Comparison of ENCODE assay signal across 8 mouse cellular contexts in genomic region chr4:117916386-117916785, GRCm38 (mm10). TPM values are rescaled to one million over a fixed set of nuclear protein-coding genes. Genes with fewer than 3 reads are reported as not detected.
DNase-seq lines count a peak whose midpoint lies in the region; ATAC-seq and TF ChIP-seq lines count a peak whose summit lies in the region.
"Had no signal": no experiment of that assay in that cellular context is flagged by ENCODE, and none has a peak within 500 bp of the region (broad histone marks: within the 10 kb centered on the region; RNA-seq: fewer than 3 reads in every experiment).

No protein-coding gene starts in this region.

- no peak overlapping the region for H3K9ac ChIP-seq in hindbrain, embryonic 14.5 days
- no peak overlapping the region for H3K9ac ChIP-seq in hindbrain, postnatal 0 days (replicated peaks; ENCODE audit: low read length)
- no peak overlapping the region for H3K9ac ChIP-seq in embryonic facial prominence, embryonic 13.5 days

- H3K4me1 ChIP-seq in hindbrain, embryonic 14.5 days (replicated peaks; ENCODE audit: control insufficient read depth, insufficient read depth, low read length): peaks cover 31% of the 10 kb centered on the region
- H3K4me1 ChIP-seq in hindbrain, postnatal 0 days (ENCODE audit: insufficient read depth, low read length): peaks cover 29% of the 10 kb centered on the region
- peaks cover 42% of the 10 kb centered on the region for H3K4me1 ChIP-seq in E14TG2a.4 (replicated peaks; ENCODE audit: low read depth, low read length)
- H3K4me1 ChIP-seq in embryonic facial prominence, embryonic 13.5 days: peaks cover 32% of the 10 kb centered on the region

- H3K27me3 ChIP-seq in hindbrain, embryonic 14.5 days (ENCODE audit: control insufficient read depth, insufficient read depth, low read length): no peaks in the 10 kb centered on the region
- H3K27me3 ChIP-seq in hindbrain, postnatal 0 days (ENCODE audit: insufficient read depth, low read length): no peaks in the 10 kb centered on the region
- peaks cover 11% of the 10 kb centered on the region; the same call in 1 of the 2 replicates for H3K27me3 ChIP-seq in E14TG2a.4 (ENCODE audit: insufficient read depth, low read length)
- peaks cover under 1% of the 10 kb centered on the region; the same call in 1 of the 2 replicates for H3K27me3 ChIP-seq in embryonic facial prominence, embryonic 13.5 days

- H3K4me2 ChIP-seq in hindbrain, embryonic 14.5 days (replicated peaks): peak overlapping the region; percentile 98
- no peak overlapping the region for H3K4me2 ChIP-seq in hindbrain, postnatal 0 days (ENCODE audit: low read depth, low read length)
- H3K4me2 ChIP-seq in embryonic facial prominence, embryonic 13.5 days: peak overlapping the region; percentile 100; the same call in 1 of the 2 replicates

- no peak for DNase-seq in hindbrain, embryonic 14.5 days (ENCODE audit: low spot score)
- no peak for DNase-seq in hindbrain, postnatal 0 days (ENCODE audit: low spot score)
- DNase-seq in thymus, postnatal 0 days (ENCODE audit: low spot score): no peak
- DNase-seq in right cerebral cortex, postnatal 25 days: no peak
- DNase-seq: gastrocnemius, postnatal 14 days had no signal

- 90% methylated on average over 5 of the region's 5 CpGs for WGBS in hindbrain, embryonic 14.5 days
- 83% methylated on average over 5 of the region's 5 CpGs for WGBS in hindbrain, postnatal 0 days
- 88% methylated on average over 5 of the region's 5 CpGs for WGBS in embryonic facial prominence, embryonic 13.5 days
- 27% methylated on average over 5 of the region's 5 CpGs for WGBS in macrophage (ENCODE audit: missing documents)

- peaks cover 33% of the 10 kb centered on the region for H3K79me2 ChIP-seq in macrophage (ENCODE audit: inconsistent target)

- peaks cover 11% of the 10 kb centered on the region for H3K36me3 ChIP-seq in hindbrain, embryonic 14.5 days (replicated peaks; ENCODE audit: control insufficient read depth, insufficient read depth)
- no peaks in the 10 kb centered on the region for H3K36me3 ChIP-seq in hindbrain, postnatal 0 days (ENCODE audit: insufficient read depth, low read length)
- H3K36me3 ChIP-seq in E14TG2a.4 (ENCODE audit: insufficient read depth, low read length) (peaks cover 15% of the 10 kb centered on the region), macrophage (ENCODE audit: inconsistent target) (peaks cover 7% of the 10 kb centered on the region; the same call in 1 of the 2 replicates)
- H3K36me3 ChIP-seq in embryonic facial prominence, embryonic 13.5 days: peaks cover 14% of the 10 kb centered on the region

- no peak overlapping the region for H3K27ac ChIP-seq in hindbrain, embryonic 14.5 days
- H3K27ac ChIP-seq in hindbrain, postnatal 0 days: no peak overlapping the region
- H3K27ac ChIP-seq in embryonic facial prominence, embryonic 13.5 days: no peak overlapping the region
- peak overlapping the region; percentile 80 for H3K27ac ChIP-seq in macrophage

- H3K9me3 ChIP-seq in hindbrain, embryonic 14.5 days (ENCODE audit: control insufficient read depth, low read length): no peaks in the 10 kb centered on the region
- no peaks in the 10 kb centered on the region for H3K9me3 ChIP-seq in hindbrain, postnatal 0 days (ENCODE audit: low read length)
- H3K9me3 ChIP-seq in E14TG2a.4 (ENCODE audit: low read length): no peaks in the 10 kb centered on the region
- H3K9me3 ChIP-seq in embryonic facial prominence, embryonic 13.5 days: no peaks in the 10 kb centered on the region

- no peak for ATAC-seq in hindbrain, embryonic 14.5 days (ENCODE audit: low FRiP score)
- ATAC-seq in hindbrain, postnatal 0 days: no peak
- no peak for ATAC-seq in embryonic facial prominence, embryonic 13.5 days (ENCODE audit: insufficient number of reproducible peaks, insufficient read depth, low FRiP score, low TSS enrichment, low read depth)

- H3K4me3 ChIP-seq in hindbrain, embryonic 14.5 days (replicated peaks; ENCODE audit: low read length): no peak overlapping the region
- no peak overlapping the region for H3K4me3 ChIP-seq in hindbrain, postnatal 0 days (ENCODE audit: low read length)
- peak overlapping the region; percentile 95; the same call in 1 of the 2 replicates for H3K4me3 ChIP-seq in E14TG2a.4 (replicated peaks; ENCODE audit: low read length)
- peak overlapping the region; percentile 66; the same call in 1 of the 2 replicates for H3K4me3 ChIP-seq in embryonic facial prominence, embryonic 13.5 days
- H3K4me3 ChIP-seq in macrophage (ENCODE audit: inconsistent target): no peak overlapping the region; the same call in 1 of the 2 replicates

- no peak for TF ChIP-seq CTCF in hindbrain, postnatal 0 days (IDR thresholded peaks at IDR 0.05; ENCODE audit: low read depth)
- TF ChIP-seq CTCF in E14TG2a.4 (conservative IDR thresholded peaks at IDR 0.05; ENCODE audit: low read length): no peak

RNA-seq across cellular contexts. Expression of gene Ipo13, which starts 1.6 kb away (rescaled TPM):
- polyA plus RNA-seq in hindbrain, embryonic 14.5 days (2014; fragmentation: Nextera tagmentation; extraction: Ambion mirVana): 55.1 and 56.5 TPM in 2 replicates
- total RNA-seq in hindbrain, postnatal 0 days (2014; rRNA removed): 51.1 and 52.5 TPM in 2 replicates
- polyA plus RNA-seq in hindbrain, postnatal 0 days (2015; fragmentation: Nextera tagmentation; extraction: Ambion mirVana): 48.7 and 50.0 TPM in 2 replicates
- 46.0 and 47.3 TPM in 2 replicates for polyA plus RNA-seq in embryonic facial prominence, embryonic 13.5 days (2015; fragmentation: Nextera tagmentation; extraction: Ambion mirVana)
- 10 to 100 TPM in 25 of 26 experiments, 1 to 10 TPM in 1; 7.2 to 73.8 (median 39.0) TPM for total RNA-seq in macrophage (2018; cell fraction: chromatin; rRNA removed)
- total RNA-seq in macrophage (2018; cell fraction: cytosol; rRNA removed): 10 to 100 TPM; 19.7 to 34.6 (median 26.9) TPM
- total RNA-seq in macrophage (2018; cell fraction: nucleus; rRNA removed): 10 to 100 TPM; 15.9 to 54.8 (median 31.7) TPM
- 17.2 to 30.4 TPM (median 28.2 TPM) in 3 replicates for polyA plus RNA-seq in macrophage (2018)
- polyA plus RNA-seq in thymus, postnatal 0 days (2015; fragmentation: Nextera tagmentation; extraction: Ambion mirVana): 22.0 and 25.4 TPM in 2 replicates

RNA-seq across cellular contexts. Expression of gene Artn, which starts 13.2 kb away (rescaled TPM):
- polyA plus RNA-seq in hindbrain, embryonic 14.5 days (2014; fragmentation: Nextera tagmentation; extraction: Ambion mirVana): 0.95 and 0.96 TPM in 2 replicates
- 0.65 and 1.0 TPM in 2 replicates for total RNA-seq in hindbrain, postnatal 0 days (2014; rRNA removed)
- 0.48 and 0.59 TPM in 2 replicates for polyA plus RNA-seq in hindbrain, postnatal 0 days (2015; fragmentation: Nextera tagmentation; extraction: Ambion mirVana)
- polyA plus RNA-seq in embryonic facial prominence, embryonic 13.5 days (2015; fragmentation: Nextera tagmentation; extraction: Ambion mirVana): 3.1 and 3.6 TPM in 2 replicates
- total RNA-seq in macrophage (2018; cell fraction: chromatin; rRNA removed): under 1 TPM in 1 of 26 experiments, not detected in 25; 0.53 TPM
- not detected for total RNA-seq in macrophage (2018; cell fraction: cytosol; rRNA removed)
- under 1 TPM in 2 of 26 experiments, not detected in 24; 0.25 to 0.86 TPM for total RNA-seq in macrophage (2018; cell fraction: nucleus; rRNA removed)
- polyA plus RNA-seq in macrophage (2018): not detected in 3 replicates
- 0.05 and 0.30 TPM in 2 replicates for polyA plus RNA-seq in thymus, postnatal 0 days (2015; fragmentation: Nextera tagmentation; extraction: Ambion mirVana)

RNA-seq across cellular contexts. Expression of gene Dph2, which starts 24.6 kb away (rescaled TPM):
- polyA plus RNA-seq in hindbrain, embryonic 14.5 days (2014; fragmentation: Nextera tagmentation; extraction: Ambion mirVana): 22.9 and 25.1 TPM in 2 replicates
- total RNA-seq in hindbrain, postnatal 0 days (2014; rRNA removed): 21.2 and 24.8 TPM in 2 replicates
- polyA plus RNA-seq in hindbrain, postnatal 0 days (2015; fragmentation: Nextera tagmentation; extraction: Ambion mirVana): 13.5 and 14.1 TPM in 2 replicates
- polyA plus RNA-seq in embryonic facial prominence, embryonic 13.5 days (2015; fragmentation: Nextera tagmentation; extraction: Ambion mirVana): 19.2 and 20.2 TPM in 2 replicates
- total RNA-seq in macrophage (2018; cell fraction: chromatin; rRNA removed): 10 to 100 TPM in 7 of 26 experiments, 1 to 10 TPM in 19; 1.9 to 15.4 (median 7.8) TPM
- 1 to 10 TPM; 1.4 to 6.7 (median 4.5) TPM for total RNA-seq in macrophage (2018; cell fraction: cytosol; rRNA removed)
- total RNA-seq in macrophage (2018; cell fraction: nucleus; rRNA removed): 10 to 100 TPM in 6 of 26 experiments, 1 to 10 TPM in 20; 2.1 to 17.8 (median 7.0) TPM
- 1.9 to 7.4 TPM (median 4.9 TPM) in 3 replicates for polyA plus RNA-seq in macrophage (2018)
- 20.4 and 22.5 TPM in 2 replicates for polyA plus RNA-seq in thymus, postnatal 0 days (2015; fragmentation: Nextera tagmentation; extraction: Ambion mirVana)

RNA-seq across cellular contexts. Expression of gene Atp6v0b, which starts 29.3 kb away (rescaled TPM):
- polyA plus RNA-seq in hindbrain, embryonic 14.5 days (2014; fragmentation: Nextera tagmentation; extraction: Ambion mirVana): 589 and 599 TPM in 2 replicates
- 579 and 615 TPM in 2 replicates for total RNA-seq in hindbrain, postnatal 0 days (2014; rRNA removed)
- 637 and 643 TPM in 2 replicates for polyA plus RNA-seq in hindbrain, postnatal 0 days (2015; fragmentation: Nextera tagmentation; extraction: Ambion mirVana)
- polyA plus RNA-seq in embryonic facial prominence, embryonic 13.5 days (2015; fragmentation: Nextera tagmentation; extraction: Ambion mirVana): 183 and 186 TPM in 2 replicates
- 1,000 to 10,000 TPM in 7 of 26 experiments, 100 to 1,000 TPM in 19; 550 to 1,641 (median 786) TPM for total RNA-seq in macrophage (2018; cell fraction: chromatin; rRNA removed)
- 100 to 1,000 TPM; 385 to 632 (median 493) TPM for total RNA-seq in macrophage (2018; cell fraction: cytosol; rRNA removed)
- total RNA-seq in macrophage (2018; cell fraction: nucleus; rRNA removed): 1,000 to 10,000 TPM in 18 of 26 experiments, 100 to 1,000 TPM in 8; 771 to 1,959 (median 1,156) TPM
- polyA plus RNA-seq in macrophage (2018): 307 to 636 TPM (median 464 TPM) in 3 replicates
- polyA plus RNA-seq in thymus, postnatal 0 days (2015; fragmentation: Nextera tagmentation; extraction: Ambion mirVana): 215 TPM in 2 replicates

RNA-seq across cellular contexts. Expression of gene B4galt2, which starts 33.1 kb away (rescaled TPM):
- 78.0 and 81.4 TPM in 2 replicates for polyA plus RNA-seq in hindbrain, embryonic 14.5 days (2014; fragmentation: Nextera tagmentation; extraction: Ambion mirVana)
- 286 and 304 TPM in 2 replicates for total RNA-seq in hindbrain, postnatal 0 days (2014; rRNA removed)
- polyA plus RNA-seq in hindbrain, postnatal 0 days (2015; fragmentation: Nextera tagmentation; extraction: Ambion mirVana): 71.5 and 77.0 TPM in 2 replicates
- polyA plus RNA-seq in embryonic facial prominence, embryonic 13.5 days (2015; fragmentation: Nextera tagmentation; extraction: Ambion mirVana): 33.8 and 38.7 TPM in 2 replicates
- 1 to 10 TPM in 23 of 26 experiments, under 1 TPM in 2, not detected in 1; 0.64 to 8.5 (median 1.9) TPM for total RNA-seq in macrophage (2018; cell fraction: chromatin; rRNA removed)
- total RNA-seq in macrophage (2018; cell fraction: cytosol; rRNA removed): under 1 TPM in 16 of 26 experiments, not detected in 10; 0.03 to 0.48 (median 0.11) TPM
- total RNA-seq in macrophage (2018; cell fraction: nucleus; rRNA removed): 1 to 10 TPM in 10 of 26 experiments, under 1 TPM in 14, not detected in 2; 0.28 to 2.7 (median 0.85) TPM
- polyA plus RNA-seq in macrophage (2018): 0.14 to 0.58 TPM in 2 of 3 replicates, not detected in the other
- polyA plus RNA-seq in thymus, postnatal 0 days (2015; fragmentation: Nextera tagmentation; extraction: Ambion mirVana): 1.3 and 1.7 TPM in 2 replicates

Comparison
In these comparisons a context has a peak if more than half of its experiments do, and no peak if none do; other contexts are left out.
1. H3K4me3 ChIP-seq: peak in E14TG2a.4 (single experiment) and embryonic facial prominence, embryonic 13.5 days (single experiment); none in hindbrain, embryonic 14.5 days (single experiment), hindbrain, postnatal 0 days (single experiment) and macrophage (single experiment).